Mouse (Mus musculus) adipose tissue, adult 10 weeks (tissue): Measurements from ENCODE around the gene Tgif1. TPM values are rescaled to one million over a fixed set of nuclear protein-coding genes. Genes with fewer than 3 reads are reported as not detected.

Experiments
- polyA plus RNA-seq: library from polyadenylated mRNA; stranded (reverse); fragments of 350-450 nt; fragmentation: Illumina TruSeq; extraction: RNeasy Lipid Tissue Mini Kit (QIAGEN cat#74804); gene quantifications from one replicate; pipeline ENCODE4 v1.2.3, GENCODE M21; 2014; ENCODE audit warnings: low read depth, low replicate concordance

Tgif1 gene
- 59.2 TPM for polyA plus RNA-seq

GRCm38 (mm10) chr17:70853436-70853905, at the start of gene Tgif1:
TSS of gene Tgif1 (minus strand) at chr17:70853546.

Other genes starting within 250 kb of the Tgif1 start
- gene Myom1, start 149.1 kb upstream of the Tgif1 start, polyA plus RNA-seq, result 23.0 TPM
- 296 TPM for gene Myl12a, start 149.3 kb upstream of the Tgif1 start, polyA plus RNA-seq